Mouse (Mus musculus) midbrain, embryonic 12.5 days (tissue): ENCODE measurements around the gene Ikzf3. TPM values are rescaled to one million over a fixed set of nuclear protein-coding genes. Genes with fewer than 3 reads are reported as not detected.

Source experiments
- ATAC-seq: fragments of 200-750 bp; cut with Nextera tagmentation; 2 replicates; pipeline ENCODE4 v1.8.0; 2017; ENCODE audit warnings: low read depth, moderate TSS enrichment, moderate library complexity; ENCODE audit not compliant: low FRiP score
- H3K27ac ChIP-seq: fragments of 300-500 bp; sonication (generic); replicated peaks from 2 replicates; pipeline ENCODE4 v1.5.1; 2016; ENCODE audit warnings: mild to moderate bottlenecking
- H3K27me3 ChIP-seq: fragments of 300-500 bp; sonication (generic); 2 replicates; pipeline ENCODE4 v1.6.1; 2016; ENCODE audit warnings: mild to moderate bottlenecking
- H3K36me3 ChIP-seq: fragments of 300-500 bp; sonication (generic); 2 replicates; pipeline ENCODE4 v1.6.1; 2016
- H3K4me1 ChIP-seq: fragments of 300-500 bp; sonication (generic); 2 replicates; pipeline ENCODE4 v1.6.1; 2016
- H3K4me2 ChIP-seq: fragments of 300-500 bp; sonication (generic); replicated peaks from 2 replicates; pipeline ENCODE4 v1.6.1; 2016; ENCODE audit warnings: mild to moderate bottlenecking, moderate library complexity
- H3K4me3 ChIP-seq: fragments of 300-500 bp; sonication (generic); 2 replicates; pipeline ENCODE4 v1.5.1; 2016; ENCODE audit warnings: mild to moderate bottlenecking
- H3K9ac ChIP-seq: fragments of 300-500 bp; sonication (generic); replicated peaks from 2 replicates; pipeline ENCODE4 v1.6.1; 2016; ENCODE audit warnings: mild to moderate bottlenecking, moderate library complexity
- H3K9me3 ChIP-seq: fragments of 300-500 bp; sonication (generic); 2 replicates; pipeline ENCODE4 v1.6.1; 2016; ENCODE audit warnings: mild to moderate bottlenecking
- WGBS: fragments of 180-500 bp; shearing (Covaris S2); methylation state at CpG from one replicate; pipeline ENCODE4 v1.1.7; 2016; 5-methylcytosine and 5-hydroxymethylcytosine counted together
- polyA plus RNA-seq: library from polyadenylated mRNA; unstranded; fragments of >200 nt; fragmentation: Nextera tagmentation; extraction: Ambion mirVana; gene quantifications from 2 replicates; pipeline ENCODE4 v1.2.1, GENCODE M21; 2016

Ikzf3 gene
- polyA plus RNA-seq, 1 experiment from 2014 or later, result 0.27 TPM

DNA sequence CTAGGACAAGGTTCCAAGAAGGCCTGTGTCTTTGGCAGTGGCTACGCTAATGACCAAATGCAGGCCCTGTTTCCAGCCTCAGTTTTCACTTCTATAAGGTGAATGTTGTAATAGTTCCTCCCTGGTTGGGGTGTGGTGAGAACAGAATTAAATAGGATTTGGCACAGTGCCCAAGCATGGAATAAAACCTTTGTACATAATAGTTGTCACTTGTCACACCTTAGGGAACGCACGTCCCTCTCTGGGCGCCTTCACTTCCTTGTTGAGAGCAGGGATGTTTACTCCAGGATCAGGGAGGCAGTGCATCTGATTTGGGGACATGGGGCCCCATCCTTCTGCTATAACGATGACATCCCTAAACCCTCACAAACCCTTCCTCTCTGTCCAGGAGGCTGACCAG, 117.4 kb downstream of the Ikzf3 start:
- Histone ChIP-seq H3K9me3 (no peaks in the 10 kb centered on the region), H3K36me3 (peaks cover 14% of the 10 kb centered on the region; the same call in 1 of the 2 replicates), H3K4me3 (no peak overlapping the region), H3K4me2 (no peak overlapping the region), H3K4me1 (no peaks in the 10 kb centered on the region), H3K27me3 (no peaks in the 10 kb centered on the region), H3K9ac (no peak overlapping the region), H3K27ac (no peak overlapping the region)
- no peak for ATAC-seq
- 87% methylated on average over 5 of the region's 5 CpGs for WGBS

DNA sequence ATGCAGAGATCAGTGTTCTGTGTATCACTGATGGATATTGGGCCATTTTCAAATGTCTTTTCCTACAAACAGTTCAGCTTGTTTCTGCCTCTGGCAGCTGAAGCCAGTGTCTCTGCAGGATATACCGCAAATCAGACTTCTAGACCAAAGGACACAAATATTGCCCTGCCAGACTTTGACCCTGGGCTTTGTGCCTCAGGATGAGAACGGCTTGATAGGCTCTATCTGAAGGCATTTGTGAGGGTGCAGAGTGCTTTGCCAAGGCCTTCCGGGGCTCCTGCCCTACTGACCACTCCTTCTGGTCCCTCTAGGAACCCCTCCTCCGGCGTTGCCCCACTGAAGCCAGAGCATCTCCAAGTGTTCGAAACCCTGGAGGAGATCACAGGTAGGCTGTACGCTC, 119.2 kb downstream of the Ikzf3 start:
- Histone ChIP-seq H3K9ac (no peak overlapping the region), H3K36me3 (peaks cover 8% of the 10 kb centered on the region; the same call in 1 of the 2 replicates)
- 90% methylated on average over 7 of the region's 7 CpGs for WGBS

GRCm38 (mm10) chr11:98418939-98419547, 126.8 kb downstream of the Ikzf3 start:
- no peak overlapping the region for H3K27ac ChIP-seq
- H3K4me1 ChIP-seq, result peaks cover 3% of the 10 kb centered on the region; the same call in 1 of the 2 replicates
- no peak overlapping the region for H3K9ac ChIP-seq
- H3K4me3 ChIP-seq, result no peak overlapping the region
- ATAC-seq, result no peak
- peaks cover 6% of the 10 kb centered on the region for H3K27me3 ChIP-seq
- WGBS, result 83% methylated on average over 10 of the region's 10 CpGs
- H3K36me3 ChIP-seq, result no peaks in the 10 kb centered on the region
- H3K4me2 ChIP-seq, result no peak overlapping the region
- H3K9me3 ChIP-seq, result no peaks in the 10 kb centered on the region

More for the DNA sequence above, 119.2 kb downstream of the Ikzf3 start:
- H3K27ac ChIP-seq, result no peak overlapping the region
- no peak overlapping the region for H3K4me3 ChIP-seq
- no peak overlapping the region for H3K4me2 ChIP-seq
- no peak for ATAC-seq
- no peaks in the 10 kb centered on the region for H3K9me3 ChIP-seq
- no peaks in the 10 kb centered on the region for H3K4me1 ChIP-seq
- H3K27me3 ChIP-seq, result no peaks in the 10 kb centered on the region

- WGBS, result 73% methylated on average over 6 of the region's 6 CpGs
- Histone ChIP-seq H3K36me3 (no peaks in the 10 kb centered on the region), H3K27me3 (peaks cover 12% of the 10 kb centered on the region), H3K4me1 (peaks cover 11% of the 10 kb centered on the region), H3K27ac (no peak overlapping the region), H3K4me3 (no peak overlapping the region), H3K4me2 (no peak overlapping the region), H3K9me3 (no peaks in the 10 kb centered on the region), H3K9ac (no peak overlapping the region)
- no peak for ATAC-seq
Measured at GRCm38 (mm10) chr11:98418273-98418672, 127.6 kb downstream of the Ikzf3 start.

GRCm38 (mm10) chr11:98417074-98417473, 128.8 kb downstream of the Ikzf3 start:
- Histone ChIP-seq H3K4me3 (no peak overlapping the region), H3K27me3 (peaks cover 22% of the 10 kb centered on the region), H3K4me1 (peaks cover 19% of the 10 kb centered on the region), H3K9ac (no peak overlapping the region), H3K27ac (no peak overlapping the region), H3K9me3 (no peaks in the 10 kb centered on the region), H3K36me3 (no peaks in the 10 kb centered on the region), H3K4me2 (no peak overlapping the region)
- 88% methylated on average over 1 of the region's 1 CpGs for WGBS
- no peak for ATAC-seq

Other genes with a start within 250 kb of the Ikzf3 start
- 1.3 and 2.3 TPM in 2 replicates for gene Neurod2, start 216.4 kb downstream of the Ikzf3 start, polyA plus RNA-seq
- gene Ppp1r1b, start 197.6 kb downstream of the Ikzf3 start, polyA plus RNA-seq, result 1.2 and 1.4 TPM in 2 replicates
- 46.9 and 52.0 TPM in 2 replicates for gene Stard3, start 187.7 kb downstream of the Ikzf3 start, polyA plus RNA-seq
- 0.19 and 0.33 TPM in 2 replicates for gene Tcap, start 162.2 kb downstream of the Ikzf3 start, polyA plus RNA-seq
- 0.15 TPM in 1 of 2 replicates, not detected in the other for gene Pnmt, start 159.6 kb downstream of the Ikzf3 start, polyA plus RNA-seq
- gene Pgap3, start 145.5 kb downstream of the Ikzf3 start, polyA plus RNA-seq, result 9.0 and 9.3 TPM in 2 replicates
- gene Erbb2, start 133.6 kb downstream of the Ikzf3 start, polyA plus RNA-seq, result 14.9 and 17.4 TPM in 2 replicates
- gene Mien1, start 107.0 kb downstream of the Ikzf3 start, polyA plus RNA-seq, result 158 and 163 TPM in 2 replicates
- gene Grb7, start 99.6 kb downstream of the Ikzf3 start, polyA plus RNA-seq, result 0.43 and 0.75 TPM in 2 replicates
- 0.37 TPM in 1 of 2 replicates, not detected in the other for gene Zpbp2, start 5.1 kb upstream of the Ikzf3 start, polyA plus RNA-seq
- 67.1 and 73.1 TPM in 2 replicates for gene Ormdl3, start 41.3 kb upstream of the Ikzf3 start, polyA plus RNA-seq
- not detected in 2 replicates for gene Lrrc3c, start 52.3 kb upstream of the Ikzf3 start, polyA plus RNA-seq
- 0.68 and 1.2 TPM in 2 replicates for gene Gm12355, start 79.6 kb upstream of the Ikzf3 start, polyA plus RNA-seq
- not detected in 2 replicates for gene Gsdma3, start 80.3 kb upstream of the Ikzf3 start, polyA plus RNA-seq
- gene Gsdma2, start 100.7 kb upstream of the Ikzf3 start, polyA plus RNA-seq, result not detected in 2 replicates
- gene Gsdma, start 118.3 kb upstream of the Ikzf3 start, polyA plus RNA-seq, result not detected in 2 replicates
- gene Psmd3, start 136.5 kb upstream of the Ikzf3 start, polyA plus RNA-seq, result 234 and 244 TPM in 2 replicates
- not detected in 2 replicates for gene Csf3, start 155.2 kb upstream of the Ikzf3 start, polyA plus RNA-seq
- 96.5 and 97.7 TPM in 2 replicates for gene Med24, start 183.4 kb upstream of the Ikzf3 start, polyA plus RNA-seq
- gene Thra, start 194.6 kb upstream of the Ikzf3 start, polyA plus RNA-seq, result 45.3 and 47.6 TPM in 2 replicates
- 1.2 and 1.5 TPM in 2 replicates for gene Nr1d1, start 229.3 kb upstream of the Ikzf3 start, polyA plus RNA-seq
- gene Msl1, start 249.5 kb upstream of the Ikzf3 start, polyA plus RNA-seq, result 38.6 and 42.4 TPM in 2 replicates